Mouse (Mus musculus) lung, adult 2 months (tissue): ENCODE results near the gene Doc2g.

ENCODE experiments used
- CTCF ChIP-seq: fragments of 200-500 bp; IDR thresholded peaks from 2 replicates; pipeline ENCODE4 v1.5.1; 2011; ENCODE audit warnings: mild to moderate bottlenecking, low read length, control low read depth; ENCODE audit not compliant: insufficient read depth
- POLR2A ChIP-seq: fragments of 200-500 bp; IDR thresholded peaks from 2 replicates; pipeline ENCODE4 v1.6.1; 2011; ENCODE audit warnings: low read depth, mild to moderate bottlenecking, control low read depth, low read length, borderline replicate concordance; ENCODE audit errors: extremely low read depth

GRCm38 (mm10) chr19:4036327-4037045 is 33.4 kb downstream of the Doc2g start:
- TF ChIP-seq CTCF (no peak), POLR2A (no peak)
